Mouse (Mus musculus): ENCODE data around the gene Sirt5.

DNA sequence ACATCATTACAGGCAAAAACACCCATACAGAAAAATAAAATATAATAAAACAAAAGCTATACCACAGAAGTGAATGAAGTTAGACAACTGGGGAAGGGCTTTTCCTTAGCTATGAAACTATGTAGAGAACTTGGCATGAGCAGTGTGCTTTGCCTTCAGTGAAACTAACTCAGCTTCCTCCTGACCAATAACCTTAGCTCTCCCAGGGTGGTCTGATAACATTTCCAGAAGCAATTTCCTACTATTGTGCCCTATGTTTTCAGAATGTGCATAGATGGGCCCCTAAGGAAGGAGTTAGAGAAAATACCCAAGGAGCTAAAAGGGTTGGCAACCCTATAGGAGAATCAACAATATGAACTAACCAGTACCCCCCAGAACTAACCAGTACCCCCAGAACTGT is 18.5 kb upstream of the Sirt5 start:
- TF ChIP-seq CTCF (IDR thresholded peaks at IDR 0.05; ENCODE audit: low read depth) (no peak), EP300 (IDR thresholded peaks at IDR 0.05; ENCODE audit: low read depth) (no peak)

All from liver, postnatal 0 days (tissue).